Mouse (Mus musculus) erythroblast, embryonic 14.5 days (primary cell): ENCODE results near the gene Rpl21.

ENCODE experiments used
- GATA1 ChIP-seq: IDR thresholded peaks from 2 replicates; pipeline ENCODE4 v1.6.1; 2012; ENCODE audit warnings: low read length, inconsistent platforms, mixed read lengths
- TAL1 ChIP-seq: IDR thresholded peaks from 3 replicates; pipeline ENCODE4 v1.6.1; 2012; ENCODE audit warnings: low read length, inconsistent platforms, mixed read lengths

GRCm38 (mm10) chr5:146859246-146859645, 26.6 kb downstream of the Rpl21 start:
- TF ChIP-seq TAL1 (no peak), GATA1 (no peak)
